In genomic region chr17:34589206-34589605, GRCm38 (mm10) we compare ENCODE assay signal across 8 mouse cellular contexts. TPM values are rescaled to one million over a fixed set of nuclear protein-coding genes. Genes with fewer than 3 reads are reported as not detected.
DNase-seq lines count a peak whose midpoint lies in the region; ATAC-seq and TF ChIP-seq lines count a peak whose summit lies in the region.
"Had no signal": no experiment of that assay in that cellular context is flagged by ENCODE, and none has a peak within 500 bp of the region (broad histone marks: within the 10 kb centered on the region; RNA-seq: fewer than 3 reads in every experiment).

No protein-coding gene starts in this region.

- TF ChIP-seq POLR2A in testis, adult 2 months (IDR thresholded peaks at IDR 0.05; ENCODE audit: control insufficient read depth, low read depth, low read length), result no peak

- H3K9ac ChIP-seq in heart, postnatal 0 days (replicated peaks; ENCODE audit: low read depth, low read length), result no peak overlapping the region
- H3K9ac ChIP-seq in intestine, postnatal 0 days (ENCODE audit: low read depth, low read length), result no peak overlapping the region

- peak overlapping the region; percentile 79 for H3K4me2 ChIP-seq in heart, postnatal 0 days (ENCODE audit: low read depth, low read length)
- peak overlapping the region; percentile 99 for H3K4me2 ChIP-seq in intestine, postnatal 0 days (replicated peaks; ENCODE audit: low read depth)

- no peak for TF ChIP-seq CTCF in heart, postnatal 0 days (IDR thresholded peaks at IDR 0.05; ENCODE audit: low read depth)
- TF ChIP-seq CTCF in testis, adult 2 months (IDR thresholded peaks at IDR 0.05; ENCODE audit: control insufficient read depth, insufficient read depth, insufficient replicate concordance, low read depth, low read length), result no peak
- no peak for TF ChIP-seq CTCF in intestine, postnatal 0 days (IDR thresholded peaks at IDR 0.05; ENCODE audit: low read depth)

- H3K4me3 ChIP-seq in heart, postnatal 0 days (ENCODE audit: low read depth, low read length), result peak overlapping the region; percentile 34; the same call in 1 of the 2 replicates
- H3K4me3 ChIP-seq in testis, adult 2 months (ENCODE audit: control insufficient read depth, low read depth, low read length), result peak overlapping the region; percentile 22; the same call in 1 of the 2 replicates
- no peak overlapping the region for H3K4me3 ChIP-seq in intestine, postnatal 0 days (ENCODE audit: low read depth, low read length)

- no peak for ATAC-seq in heart, postnatal 0 days (ENCODE audit: insufficient read depth, low read depth)
- no peak for ATAC-seq in intestine, postnatal 0 days

- DNase-seq in heart, postnatal 0 days (ENCODE audit: low spot score), result no peak
- no peak for DNase-seq in heart, postnatal 10 days
- no peak for DNase-seq in testis, postnatal 14 days (ENCODE audit: low spot score)
- peak; percentile 52 for DNase-seq in thymus, postnatal 25 days
- DNase-seq in urinary bladder, postnatal 10 days (ENCODE audit: low spot score), result no peak
- DNase-seq: left cerebral cortex, postnatal 4 days had no signal

- intact Hi-C loops in heart, postnatal 10 days (cut with DNase I), result no loop called here

- no peaks in the 10 kb centered on the region for H3K36me3 ChIP-seq in heart, postnatal 0 days (replicated peaks; ENCODE audit: control insufficient read depth, insufficient read depth, low read length)
- H3K36me3 ChIP-seq in testis, adult 2 months (ENCODE audit: control insufficient read depth, insufficient read depth, low read length), result no peaks in the 10 kb centered on the region
- peaks cover 2% of the 10 kb centered on the region; the same call in 1 of the 2 replicates for H3K36me3 ChIP-seq in intestine, postnatal 0 days (ENCODE audit: control insufficient read depth, insufficient read depth)

- TF ChIP-seq EP300 in heart, postnatal 0 days (IDR thresholded peaks at IDR 0.05; ENCODE audit: low read depth), result no peak

- peak overlapping the region; percentile 93 for H3K27ac ChIP-seq in heart, postnatal 0 days (ENCODE audit: low read depth)
- peak overlapping the region; percentile 23; the same call in 1 of the 2 replicates for H3K27ac ChIP-seq in testis, adult 2 months (ENCODE audit: control insufficient read depth, insufficient read depth, low read depth, low read length)
- H3K27ac ChIP-seq in intestine, postnatal 0 days (ENCODE audit: low read depth, low read length), result peak overlapping the region; percentile 66

- WGBS in heart, postnatal 0 days, result 37% methylated on average over 7 of the region's 7 CpGs
- WGBS in intestine, postnatal 0 days, result 63% methylated on average over 7 of the region's 7 CpGs

- H3K9me3 ChIP-seq in heart, postnatal 0 days (replicated peaks; ENCODE audit: control insufficient read depth, low read length), result no peaks in the 10 kb centered on the region
- H3K9me3 ChIP-seq in intestine, postnatal 0 days (ENCODE audit: control insufficient read depth), result no peaks in the 10 kb centered on the region

- peaks cover 32% of the 10 kb centered on the region for H3K4me1 ChIP-seq in heart, postnatal 0 days (ENCODE audit: control insufficient read depth, insufficient read depth)
- peaks cover 60% of the 10 kb centered on the region for H3K4me1 ChIP-seq in testis, adult 2 months (ENCODE audit: control insufficient read depth, insufficient read depth, low read length)
- H3K4me1 ChIP-seq in intestine, postnatal 0 days (replicated peaks; ENCODE audit: control insufficient read depth, insufficient read depth, low read length), result peaks cover 8% of the 10 kb centered on the region; the same call in 1 of the 2 replicates

- no peaks in the 10 kb centered on the region for H3K27me3 ChIP-seq in heart, postnatal 0 days (ENCODE audit: control insufficient read depth, insufficient read depth, low read length)
- 0 out of 2 replicates have a peak, but pooled peaks cover 2% of the 10 kb centered on the region for H3K27me3 ChIP-seq in testis, adult 2 months (ENCODE audit: control insufficient read depth, insufficient read depth, low read length)
- H3K27me3 ChIP-seq in intestine, postnatal 0 days (replicated peaks; ENCODE audit: control insufficient read depth, insufficient read depth, low read length), result no peaks in the 10 kb centered on the region

RNA-seq across cellular contexts. Expression of gene Gpsm3, which starts 0.4 kb away (rescaled TPM):
- 0.53 and 3.1 TPM in 2 replicates for total RNA-seq in heart, postnatal 0 days (2014; rRNA removed; ENCODE audit: low replicate concordance)
- polyA plus RNA-seq in heart, postnatal 0 days (2015; fragmentation: Nextera tagmentation; extraction: Ambion mirVana), result 5.9 and 6.0 TPM in 2 replicates
- 1 to 10 TPM; 5.1 to 5.6 TPM for total RNA-seq in heart, postnatal 10 days (2021)
- polyA plus RNA-seq in testis, adult 2 months (2012; rRNA removed), result 1.7 and 1.9 TPM in 2 replicates
- polyA plus RNA-seq in intestine, postnatal 0 days (2015; fragmentation: Nextera tagmentation; extraction: Ambion mirVana), result 8.6 and 10.6 TPM in 2 replicates

RNA-seq across cellular contexts. Expression of gene Pbx2, which starts 1.9 kb away (rescaled TPM):
- total RNA-seq in heart, postnatal 0 days (2014; rRNA removed; ENCODE audit: low replicate concordance), result 42.6 and 59.1 TPM in 2 replicates
- 3.3 and 4.4 TPM in 2 replicates for polyA plus RNA-seq in heart, postnatal 0 days (2015; fragmentation: Nextera tagmentation; extraction: Ambion mirVana)
- 10 to 100 TPM; 26.1 to 30.4 TPM for total RNA-seq in heart, postnatal 10 days (2021)
- 9.6 and 11.2 TPM in 2 replicates for polyA plus RNA-seq in testis, adult 2 months (2012; rRNA removed)
- polyA plus RNA-seq in intestine, postnatal 0 days (2015; fragmentation: Nextera tagmentation; extraction: Ambion mirVana), result 6.1 and 6.5 TPM in 2 replicates

RNA-seq across cellular contexts. Expression of gene Ager, which starts 8.5 kb away (rescaled TPM):
- total RNA-seq in heart, postnatal 0 days (2014; rRNA removed; ENCODE audit: low replicate concordance), result 2.7 and 5.8 TPM in 2 replicates
- polyA plus RNA-seq in heart, postnatal 0 days (2015; fragmentation: Nextera tagmentation; extraction: Ambion mirVana), result 0.85 and 1.9 TPM in 2 replicates
- total RNA-seq in heart, postnatal 10 days (2021), result 1 to 10 TPM; 1.1 to 1.6 TPM
- polyA plus RNA-seq in testis, adult 2 months (2012; rRNA removed), result 0.43 and 0.66 TPM in 2 replicates
- polyA plus RNA-seq in intestine, postnatal 0 days (2015; fragmentation: Nextera tagmentation; extraction: Ambion mirVana), result 1.3 and 1.5 TPM in 2 replicates

RNA-seq across cellular contexts. Expression of gene Rnf5, which starts 14.3 kb away (rescaled TPM):
- 29.6 and 42.5 TPM in 2 replicates for total RNA-seq in heart, postnatal 0 days (2014; rRNA removed; ENCODE audit: low replicate concordance)
- 79.9 and 86.5 TPM in 2 replicates for polyA plus RNA-seq in heart, postnatal 0 days (2015; fragmentation: Nextera tagmentation; extraction: Ambion mirVana)
- total RNA-seq in heart, postnatal 10 days (2021), result 10 to 100 TPM; 37.0 to 39.2 TPM
- 56.6 and 63.4 TPM in 2 replicates for polyA plus RNA-seq in testis, adult 2 months (2012; rRNA removed)
- polyA plus RNA-seq in intestine, postnatal 0 days (2015; fragmentation: Nextera tagmentation; extraction: Ambion mirVana), result 123 and 135 TPM in 2 replicates

RNA-seq across cellular contexts. Expression of gene Agpat1, which starts 14.9 kb away (rescaled TPM):
- total RNA-seq in heart, postnatal 0 days (2014; rRNA removed; ENCODE audit: low replicate concordance), result 112 and 120 TPM in 2 replicates
- polyA plus RNA-seq in heart, postnatal 0 days (2015; fragmentation: Nextera tagmentation; extraction: Ambion mirVana), result 39.1 and 39.6 TPM in 2 replicates
- 10 to 100 TPM; 54.4 to 56.5 TPM for total RNA-seq in heart, postnatal 10 days (2021)
- 891 and 908 TPM in 2 replicates for polyA plus RNA-seq in testis, adult 2 months (2012; rRNA removed)
- 53.2 and 55.6 TPM in 2 replicates for polyA plus RNA-seq in intestine, postnatal 0 days (2015; fragmentation: Nextera tagmentation; extraction: Ambion mirVana)

Comparison
In these comparisons a context has a peak if more than half of its experiments do, and no peak if none do; other contexts are left out.
1. H3K27ac ChIP-seq: peak in every context shown above with its lines; median percentile 93 in heart, postnatal 0 days; 66 in intestine, postnatal 0 days; 23 in testis, adult 2 months.